ENCODE assay signal across 38 mouse cellular contexts in genomic region chr1:21402804-21403203, GRCm38 (mm10). TPM values are rescaled to one million over a fixed set of nuclear protein-coding genes. Genes with fewer than 3 reads are reported as not detected.
DNase-seq lines count a peak whose midpoint lies in the region; ATAC-seq and TF ChIP-seq lines count a peak whose summit lies in the region.
"Had no signal": no experiment of that assay in that cellular context is flagged by ENCODE, and none has a peak within 500 bp of the region (broad histone marks: within the 10 kb centered on the region; RNA-seq: fewer than 3 reads in every experiment).

No protein-coding gene starts in this region.

- intact Hi-C loops in heart, adult 2 months (cut with DNase I): no loop called here

- ATAC-seq in heart, embryonic 15.5 days (replicated peaks; ENCODE audit: insufficient number of reproducible peaks, insufficient read depth, low FRiP score, low read depth): peak; percentile 43; the same call in 1 of the 2 replicates
- no peak for ATAC-seq in heart, embryonic 11.5 days (replicated peaks; ENCODE audit: insufficient number of reproducible peaks, low FRiP score, low TSS enrichment)
- no peak for ATAC-seq in CD4-positive, CD25-positive, alpha-beta regulatory T cell, adult 4 months
- ATAC-seq: forebrain, postnatal 0 days; intestine, postnatal 0 days; midbrain, embryonic 15.5 days had no signal

- H3K79me2 ChIP-seq in heart, adult 2 months (replicated peaks; ENCODE audit: control insufficient read depth, insufficient read depth, low read length): no peaks in the 10 kb centered on the region

- DNase-seq in heart, postnatal 4 days: peak; percentile 44
- DNase-seq in heart, adult 2 months: no peak
- peak; percentile 17 for DNase-seq in R1 (ENCODE audit: low read depth, low spot score)
- DNase-seq: adrenal gland, postnatal 14 days; cerebellum, adult 11-12 months; cerebellum, postnatal 25 days; forebrain, postnatal 0 days; layer of hippocampus, postnatal 36 days; liver; lung, embryonic 14.5 days; lung, postnatal 14 days; retina, postnatal 1 day; right cerebral cortex, postnatal 14 days; thymus, postnatal 14 days had no signal

- H3K9ac ChIP-seq in heart, embryonic 15.5 days: no peak overlapping the region
- H3K9ac ChIP-seq in heart, embryonic 11.5 days (ENCODE audit: low read depth, low read length): no peak overlapping the region
- H3K9ac ChIP-seq in heart, adult 2 months (ENCODE audit: low read depth, low read length): no peak overlapping the region
- H3K9ac ChIP-seq: embryonic facial prominence, embryonic 15.5 days; forebrain, embryonic 12.5 days; forebrain, postnatal 0 days; hindbrain, embryonic 14.5 days; liver, embryonic 14.5 days; lung, embryonic 14.5 days; midbrain, embryonic 15.5 days; neural tube, embryonic 15.5 days had no signal

- H3K4me1 ChIP-seq in heart, embryonic 15.5 days (replicated peaks): peaks cover 4% of the 10 kb centered on the region
- no peaks in the 10 kb centered on the region for H3K4me1 ChIP-seq in heart, embryonic 11.5 days (ENCODE audit: control insufficient read depth, insufficient read depth, low read length)
- H3K4me1 ChIP-seq in heart, adult 2 months (ENCODE audit: control insufficient read depth, insufficient read depth, low read length): no peaks in the 10 kb centered on the region
- peaks cover 23% of the 10 kb centered on the region for H3K4me1 ChIP-seq in E14TG2a.4 (replicated peaks; ENCODE audit: low read depth, low read length)
- H3K4me1 ChIP-seq: embryonic facial prominence, embryonic 10.5 days; embryonic facial prominence, embryonic 15.5 days; forebrain, embryonic 12.5 days; midbrain, embryonic 10.5 days; midbrain, embryonic 15.5 days; neural tube, embryonic 15.5 days had no signal

- no peaks in the 10 kb centered on the region for H3K9me3 ChIP-seq in heart, embryonic 15.5 days (replicated peaks)
- no peaks in the 10 kb centered on the region for H3K9me3 ChIP-seq in heart, embryonic 11.5 days (replicated peaks; ENCODE audit: control insufficient read depth, low read length)
- H3K9me3 ChIP-seq in E14TG2a.4 (ENCODE audit: low read length): no peaks in the 10 kb centered on the region
- H3K9me3 ChIP-seq: embryonic facial prominence, embryonic 10.5 days; embryonic facial prominence, embryonic 15.5 days; forebrain, embryonic 12.5 days; G1E; midbrain, embryonic 10.5 days; midbrain, embryonic 15.5 days; neural tube, embryonic 15.5 days had no signal

- H3K27ac ChIP-seq in heart, embryonic 15.5 days: no peak overlapping the region
- H3K27ac ChIP-seq in heart, embryonic 11.5 days (ENCODE audit: low read depth, low read length): no peak overlapping the region
- H3K27ac ChIP-seq in heart, adult 2 months: no peak overlapping the region
- H3K27ac ChIP-seq: embryonic facial prominence, embryonic 10.5 days; embryonic facial prominence, embryonic 15.5 days; forebrain, embryonic 12.5 days; hindbrain, embryonic 14.5 days; liver, embryonic 14.5 days; midbrain, embryonic 10.5 days; midbrain, embryonic 15.5 days; neural tube, embryonic 15.5 days had no signal

- no peaks in the 10 kb centered on the region for H3K36me3 ChIP-seq in heart, embryonic 15.5 days
- no peaks in the 10 kb centered on the region for H3K36me3 ChIP-seq in heart, embryonic 11.5 days (ENCODE audit: control insufficient read depth, insufficient read depth, low read length)
- no peaks in the 10 kb centered on the region for H3K36me3 ChIP-seq in heart, adult 2 months (ENCODE audit: control insufficient read depth, insufficient read depth, low read length)
- no peaks in the 10 kb centered on the region for H3K36me3 ChIP-seq in E14TG2a.4 (ENCODE audit: insufficient read depth, low read length)
- H3K36me3 ChIP-seq: embryonic facial prominence, embryonic 10.5 days; embryonic facial prominence, embryonic 15.5 days; forebrain, embryonic 12.5 days; G1E; midbrain, embryonic 10.5 days; midbrain, embryonic 15.5 days; neural tube, embryonic 15.5 days had no signal

- TF ChIP-seq CTCF in heart, adult 2 months (IDR thresholded peaks at IDR 0.05): no peak
- no peak for TF ChIP-seq CTCF in E14TG2a.4 (conservative IDR thresholded peaks at IDR 0.05; ENCODE audit: low read length)

- no peak overlapping the region for H3K4me3 ChIP-seq in heart, embryonic 15.5 days
- H3K4me3 ChIP-seq in heart, embryonic 11.5 days (ENCODE audit: low read depth, low read length): no peak overlapping the region
- H3K4me3 ChIP-seq in heart, adult 2 months: no peak overlapping the region
- peak overlapping the region; percentile 51 for H3K4me3 ChIP-seq in E14TG2a.4 (replicated peaks; ENCODE audit: low read length)
- H3K4me3 ChIP-seq: embryonic facial prominence, embryonic 10.5 days; embryonic facial prominence, embryonic 15.5 days; forebrain, embryonic 12.5 days; midbrain, embryonic 10.5 days; midbrain, embryonic 15.5 days; neural tube, embryonic 15.5 days had no signal

- 30% methylated on average over 8 of the region's 8 CpGs for WGBS in heart, embryonic 15.5 days
- 39% methylated on average over 8 of the region's 8 CpGs for WGBS in heart, embryonic 11.5 days (ENCODE audit: insufficient replicate concordance)
- 49% methylated on average over 8 of the region's 8 CpGs for WGBS in heart, adult 2 months

- H3K27me3 ChIP-seq in heart, embryonic 15.5 days: no peaks in the 10 kb centered on the region
- no peaks in the 10 kb centered on the region for H3K27me3 ChIP-seq in heart, embryonic 11.5 days (ENCODE audit: control insufficient read depth, insufficient read depth, low read length)
- no peaks in the 10 kb centered on the region for H3K27me3 ChIP-seq in heart, adult 2 months (ENCODE audit: control insufficient read depth, insufficient read depth, low read length)
- no peaks in the 10 kb centered on the region for H3K27me3 ChIP-seq in E14TG2a.4 (ENCODE audit: insufficient read depth, low read length)
- H3K27me3 ChIP-seq: embryonic facial prominence, embryonic 15.5 days; forebrain, embryonic 12.5 days; midbrain, embryonic 15.5 days; neural tube, embryonic 15.5 days had no signal

- no peak for TF ChIP-seq POLR2A in heart, adult 2 months (IDR thresholded peaks at IDR 0.05; ENCODE audit: insufficient read depth, low read depth, low read length)

- no peak for TF ChIP-seq EP300 in heart, adult 2 months (IDR thresholded peaks at IDR 0.05; ENCODE audit: insufficient read depth, low read depth, low read length)

- no peak overlapping the region for H3K4me2 ChIP-seq in heart, embryonic 15.5 days
- no peak overlapping the region for H3K4me2 ChIP-seq in heart, embryonic 11.5 days
- H3K4me2 ChIP-seq: embryonic facial prominence, embryonic 15.5 days; forebrain, embryonic 12.5 days; hindbrain, embryonic 14.5 days; lung, embryonic 14.5 days; midbrain, embryonic 15.5 days; neural tube, embryonic 15.5 days had no signal

RNA-seq across cellular contexts. Expression of gene Khdc1b, which starts 19.4 kb away (rescaled TPM):
- polyA plus RNA-seq in heart, embryonic 15.5 days (2015; fragmentation: Nextera tagmentation; extraction: Ambion mirVana): 0.05 TPM in 1 of 2 replicates, not detected in the other
- 0.15 TPM in 1 of 2 replicates, not detected in the other for polyA plus RNA-seq in heart, embryonic 11.5 days (2014; fragmentation: Nextera tagmentation; extraction: Ambion mirVana)
- not detected for total RNA-seq in heart, postnatal 4 days (2021)
- not detected for total RNA-seq in heart, adult 2 months (2021)
- not detected in 2 replicates for polyA plus RNA-seq in heart, adult 2 months (2012; rRNA removed)
- polyA plus RNA-seq in CD4-positive, CD25-positive, alpha-beta regulatory T cell, adult 4 months (2017; shearing (Covaris generic)): under 1 TPM in 1 of 2 experiments, not detected in 1; 0.20 TPM
- total RNA-seq: adrenal gland, postnatal 14 days; forebrain, postnatal 0 days; gastrocnemius, adult 8-10 months; gastrocnemius, postnatal 4 days; hematopoietic stem cell, adult 5-6 weeks; layer of hippocampus, adult 8-10 months; layer of hippocampus, postnatal 36 days had no signal
- polyA plus RNA-seq: embryonic facial prominence, embryonic 10.5 days; forebrain, embryonic 12.5 days; G1E; kidney, embryonic 16.5 days; limb, embryonic 11.5 days; liver, embryonic 14.5 days; midbrain, embryonic 10.5 days; neural tube, embryonic 15.5 days; small intestine, adult 2 months; testis, adult 2 months; urinary bladder, adult 2 months had no signal

RNA-seq across cellular contexts. Expression of gene Khdc1c, which starts 34.7 kb away (rescaled TPM):
- not detected in 2 replicates for polyA plus RNA-seq in heart, embryonic 15.5 days (2015; fragmentation: Nextera tagmentation; extraction: Ambion mirVana)
- polyA plus RNA-seq in heart, embryonic 11.5 days (2014; fragmentation: Nextera tagmentation; extraction: Ambion mirVana): not detected in 2 replicates
- total RNA-seq in heart, postnatal 4 days (2021): not detected
- not detected for total RNA-seq in heart, adult 2 months (2021)
- not detected in 2 replicates for polyA plus RNA-seq in heart, adult 2 months (2012; rRNA removed)
- not detected for polyA plus RNA-seq in CD4-positive, CD25-positive, alpha-beta regulatory T cell, adult 4 months (2017; shearing (Covaris generic))
- total RNA-seq: adrenal gland, postnatal 14 days; forebrain, postnatal 0 days; gastrocnemius, adult 8-10 months; gastrocnemius, postnatal 4 days; hematopoietic stem cell, adult 5-6 weeks; layer of hippocampus, adult 8-10 months; layer of hippocampus, postnatal 36 days had no signal
- polyA plus RNA-seq: embryonic facial prominence, embryonic 10.5 days; embryonic facial prominence, embryonic 15.5 days; forebrain, embryonic 12.5 days; forebrain, postnatal 0 days; G1E; hindbrain, embryonic 14.5 days; intestine, postnatal 0 days; kidney, embryonic 16.5 days; limb, embryonic 11.5 days; liver, embryonic 14.5 days; lung, embryonic 14.5 days; midbrain, embryonic 10.5 days; midbrain, embryonic 15.5 days; neural tube, embryonic 15.5 days; small intestine, adult 2 months; stomach, embryonic 14.5 days; testis, adult 2 months had no signal

RNA-seq across cellular contexts. Expression of gene Khdc1a, which starts 53.4 kb away (rescaled TPM):
- polyA plus RNA-seq in heart, embryonic 15.5 days (2015; fragmentation: Nextera tagmentation; extraction: Ambion mirVana): 0.23 and 1.4 TPM in 2 replicates
- not detected in 2 replicates for polyA plus RNA-seq in heart, embryonic 11.5 days (2014; fragmentation: Nextera tagmentation; extraction: Ambion mirVana)
- not detected for total RNA-seq in heart, postnatal 4 days (2021)
- total RNA-seq in heart, adult 2 months (2021): not detected
- polyA plus RNA-seq in heart, adult 2 months (2012; rRNA removed): not detected in 2 replicates
- 1 to 10 TPM; 1.9 to 2.1 TPM for polyA plus RNA-seq in CD4-positive, CD25-positive, alpha-beta regulatory T cell, adult 4 months (2017; shearing (Covaris generic))
- total RNA-seq: adrenal gland, postnatal 14 days; forebrain, postnatal 0 days; gastrocnemius, adult 8-10 months; gastrocnemius, postnatal 4 days; hematopoietic stem cell, adult 5-6 weeks; layer of hippocampus, adult 8-10 months; layer of hippocampus, postnatal 36 days had no signal
- polyA plus RNA-seq: embryonic facial prominence, embryonic 10.5 days; embryonic facial prominence, embryonic 15.5 days; forebrain, embryonic 12.5 days; forebrain, postnatal 0 days; G1E; hindbrain, embryonic 14.5 days; intestine, postnatal 0 days; kidney, embryonic 16.5 days; limb, embryonic 11.5 days; liver, embryonic 14.5 days; lung, embryonic 14.5 days; midbrain, embryonic 10.5 days; midbrain, embryonic 15.5 days; neural tube, embryonic 15.5 days; small intestine, adult 2 months; stomach, embryonic 14.5 days; testis, adult 2 months had no signal

Comparison
In these comparisons a context has a peak if more than half of its experiments do, and no peak if none do; other contexts are left out.
1. DNase-seq: peak in heart, postnatal 4 days (single experiment) and R1 (single experiment); none in heart, adult 2 months (0 of 2).